Mouse (Mus musculus) gastrocnemius, postnatal 4 days (tissue): Measurements from ENCODE around the gene AI854703. TPM values are rescaled to one million over a fixed set of nuclear protein-coding genes. Genes with fewer than 3 reads are reported as not detected.

Experiments used
- total RNA-seq, 2 experiments: library from RNA; stranded (reverse); gene quantifications; 2 replicates each; pipeline ENCODE4 v1.2.3; 2021

The AI854703 gene
- total RNA-seq, 2 experiments from 2014 or later = 0.34 to 0.37 TPM

Other genes with a start within 250 kb of the AI854703 start
- 10 to 100 TPM; 16.6 to 19.7 TPM for gene Krba1, start 231.2 kb upstream of the AI854703 start, total RNA-seq
- gene Zfp467, start 180.9 kb upstream of the AI854703 start, total RNA-seq = 10 to 100 TPM; 14.3 to 19.7 TPM
- under 1 TPM; 0.34 to 0.44 TPM for gene Sspo, start 178.5 kb upstream of the AI854703 start, total RNA-seq
- 10 to 100 TPM; 29.7 to 33.3 TPM for gene Atp6v0e2, start 89.1 kb upstream of the AI854703 start, total RNA-seq
- 10 to 100 TPM; 15.8 to 20.1 TPM for gene Lrrc61, start 72.0 kb upstream of the AI854703 start, total RNA-seq
- gene Rarres2, start 54.0 kb upstream of the AI854703 start, total RNA-seq = 10 to 100 TPM; 57.3 to 67.1 TPM
- gene Gm45021, start 37.2 kb upstream of the AI854703 start, total RNA-seq = not detected
- 10 to 100 TPM; 29.1 to 31.9 TPM for gene Repin1, start 32.9 kb upstream of the AI854703 start, total RNA-seq
- gene Gm44965, start 32.8 kb upstream of the AI854703 start, total RNA-seq = 1 to 10 TPM in 1 of 2 experiments, not detected in 1; 3.5 TPM
- 1 to 10 TPM; 6.7 to 6.8 TPM for gene Zfp775, start 24.7 kb upstream of the AI854703 start, total RNA-seq
- gene Gimap8, start 20.5 kb downstream of the AI854703 start, total RNA-seq = 1 to 10 TPM; 5.0 to 7.3 TPM
- gene Gimap9, start 49.4 kb downstream of the AI854703 start, total RNA-seq = 1 to 10 TPM; 2.3 to 3.2 TPM
- 10 to 100 TPM; 18.9 to 19.4 TPM for gene Gimap4, start 57.8 kb downstream of the AI854703 start, total RNA-seq
- 10 to 100 TPM; 30.3 to 35.4 TPM for gene Gimap6, start 81.5 kb downstream of the AI854703 start, total RNA-seq
- 1 to 10 TPM; 2.4 to 4.7 TPM for gene Gm28053, start 91.8 kb downstream of the AI854703 start, total RNA-seq
- gene Gimap7, start 91.9 kb downstream of the AI854703 start, total RNA-seq = not detected
- gene Gimap1, start 112.3 kb downstream of the AI854703 start, total RNA-seq = 10 to 100 TPM in 1 of 2 experiments, 1 to 10 TPM in 1; 9.0 to 10.9 TPM
- 1 to 10 TPM; 7.4 to 8.7 TPM for gene Gimap5, start 119.4 kb downstream of the AI854703 start, total RNA-seq
- gene Gimap3, start 144.1 kb downstream of the AI854703 start, total RNA-seq = under 1 TPM in 1 of 2 experiments, not detected in 1; 0.17 TPM
- 10 to 100 TPM; 18.9 to 30.2 TPM for gene Tmem176a, start 214.2 kb downstream of the AI854703 start, total RNA-seq
- gene Tmem176b, start 214.7 kb downstream of the AI854703 start, total RNA-seq = 10 to 100 TPM; 62.0 to 78.8 TPM
- gene Aoc1, start 246.1 kb downstream of the AI854703 start, total RNA-seq = not detected